Mouse (Mus musculus) CD4-positive, CD25-positive, alpha-beta regulatory T cell (primary cell): Measurements from ENCODE around the gene Alkbh2. TPM values are rescaled to one million over a fixed set of nuclear protein-coding genes. Genes with fewer than 3 reads are reported as not detected.

ENCODE experiments used
- polyA plus RNA-seq: library from polyadenylated mRNA; unstranded; fragments of 100-300 nt; shearing (Covaris generic); gene quantifications from one replicate; pipeline ENCODE4 v1.2.1, GENCODE M21; 2017

Gene Alkbh2
- 13.3 TPM for polyA plus RNA-seq

GRCm38 (mm10) chr5:114127374-114128349, at the start of gene Alkbh2:
TSS of gene Alkbh2 (minus strand) at chr5:114128218.

GRCm38 (mm10) chr5:114146028-114146888, 18.2 kb upstream of the Alkbh2 start, which contains the start of gene Acacb:
TSS of gene Acacb (plus strand) at chr5:114146535.

GRCm38 (mm10) chr5:114130211-114130605, 2.2 kb upstream of the Alkbh2 start, which contains the start of gene Ung:
TSS of gene Ung (plus strand) at chr5:114130386.

GRCm38 (mm10) chr5:114091057-114091807, 36.8 kb downstream of the Alkbh2 start, which contains the start of gene Svop:
TSS of gene Svop (minus strand) at chr5:114091570.

Other genes starting within 250 kb of the Alkbh2 start
- gene Coro1c, start 219.5 kb downstream of the Alkbh2 start, polyA plus RNA-seq = 87.3 TPM
- gene Ssh1, start 134.3 kb downstream of the Alkbh2 start, polyA plus RNA-seq = 49.6 TPM
- 0.73 TPM for gene Dao, start 124.5 kb downstream of the Alkbh2 start, polyA plus RNA-seq
- gene Usp30, start 62.8 kb downstream of the Alkbh2 start, polyA plus RNA-seq = 9.0 TPM
- gene Svop, start 36.6 kb downstream of the Alkbh2 start, polyA plus RNA-seq = 0.28 TPM
- gene Ung, start 2.2 kb upstream of the Alkbh2 start, polyA plus RNA-seq = 4.0 TPM
- gene Acacb, start 18.3 kb upstream of the Alkbh2 start, polyA plus RNA-seq = 0.25 TPM
- gene Foxn4, start 145.6 kb upstream of the Alkbh2 start, polyA plus RNA-seq = not detected
- gene Myo1h, start 160.9 kb upstream of the Alkbh2 start, polyA plus RNA-seq = 2.7 TPM